Mouse (Mus musculus): ENCODE measurements around the gene Impdh1.

GRCm38 (mm10) chr6:29208178-29208577 lies 8.0 kb downstream of the Impdh1 start:
- TF ChIP-seq POLR2A (IDR thresholded peaks at IDR 0.05; ENCODE audit: low read depth, low read length) (no peak), CTCF (IDR thresholded peaks at IDR 0.05; ENCODE audit: extremely low read depth, insufficient read length, insufficient replicate concordance, low read depth, low read length) (no peak)

Measured in small intestine, adult 2 months (tissue).